Mouse (Mus musculus) lung, embryonic 15.5 days (tissue): ENCODE measurements around the gene Ptpn1. TPM values are rescaled to one million over a fixed set of nuclear protein-coding genes. Genes with fewer than 3 reads are reported as not detected.

Source experiments
- ATAC-seq: fragments of 200-750 bp; cut with Nextera tagmentation; 2 replicates; pipeline ENCODE4 v1.8.0; 2017; ENCODE audit warnings: moderate number of reproducible peaks, borderline replicate concordance; ENCODE audit not compliant: low FRiP score, low TSS enrichment; ENCODE audit errors: extremely low read depth
- H3K27ac ChIP-seq: fragments of 300-500 bp; sonication (generic); 2 replicates; pipeline ENCODE4 v1.5.1; 2015; ENCODE audit warnings: moderate library complexity, mild to moderate bottlenecking, inconsistent platforms
- H3K27me3 ChIP-seq: fragments of 300-500 bp; sonication (generic); 2 replicates; pipeline ENCODE4 v1.6.1; 2015; ENCODE audit warnings: inconsistent platforms
- H3K36me3 ChIP-seq: fragments of 300-500 bp; sonication (generic); 2 replicates; pipeline ENCODE4 v1.6.1; 2015; ENCODE audit warnings: inconsistent platforms
- H3K4me1 ChIP-seq: fragments of 300-500 bp; sonication (generic); 2 replicates; pipeline ENCODE4 v1.6.1; 2015; ENCODE audit warnings: inconsistent platforms
- H3K4me2 ChIP-seq: fragments of 300-500 bp; sonication (generic); 2 replicates; pipeline ENCODE4 v1.6.1; 2015; ENCODE audit warnings: inconsistent platforms, mild to moderate bottlenecking, moderate library complexity
- H3K4me3 ChIP-seq: fragments of 300-500 bp; sonication (generic); 2 replicates; pipeline ENCODE4 v1.5.1; 2015; ENCODE audit warnings: mild to moderate bottlenecking, inconsistent platforms
- H3K9ac ChIP-seq: fragments of 300-500 bp; sonication (generic); 2 replicates; pipeline ENCODE4 v1.6.1; 2015; ENCODE audit warnings: inconsistent platforms
- H3K9me3 ChIP-seq: fragments of 300-500 bp; sonication (generic); 2 replicates; pipeline ENCODE4 v1.6.1; 2016; ENCODE audit warnings: inconsistent platforms
- WGBS: fragments of 180-500 bp; shearing (Covaris S2); methylation state at CpG from one replicate; pipeline ENCODE4 v1.1.7; 2015; 5-methylcytosine and 5-hydroxymethylcytosine counted together
- polyA plus RNA-seq: library from polyadenylated mRNA; unstranded; fragments of >200 nt; fragmentation: Nextera tagmentation; extraction: Ambion mirVana; gene quantifications from 2 replicates; pipeline ENCODE4 v1.2.1, GENCODE M21; 2015

Gene Ptpn1
- polyA plus RNA-seq, 1 experiment from 2014 or later = 74.4 TPM

GRCm38 (mm10) chr2:168026467-168026866 is 94.6 kb downstream of the Ptpn1 start:
- WGBS = 24% methylated on average over 3 of the region's 3 CpGs
- no peaks in the 10 kb centered on the region for H3K36me3 ChIP-seq
- H3K27me3 ChIP-seq = no peaks in the 10 kb centered on the region
- H3K9me3 ChIP-seq = peaks cover 6% of the 10 kb centered on the region; the same call in 1 of the 2 replicates
- H3K9ac ChIP-seq = no peak overlapping the region
- no peak for ATAC-seq
- no peak overlapping the region for H3K4me2 ChIP-seq
- no peak overlapping the region for H3K4me3 ChIP-seq
- H3K27ac ChIP-seq = peak overlapping the region; percentile 90
- H3K4me1 ChIP-seq = peaks cover 14% of the 10 kb centered on the region; the same call in 1 of the 2 replicates

- Histone ChIP-seq H3K36me3 (no peaks in the 10 kb centered on the region), H3K9ac (no peak overlapping the region), H3K4me3 (no peak overlapping the region), H3K27ac (no peak overlapping the region), H3K9me3 (peaks cover 6% of the 10 kb centered on the region; the same call in 1 of the 2 replicates), H3K4me2 (no peak overlapping the region), H3K27me3 (no peaks in the 10 kb centered on the region), H3K4me1 (peaks cover 14% of the 10 kb centered on the region; the same call in 1 of the 2 replicates)
- WGBS = 97% methylated on average over 3 of the region's 3 CpGs
- ATAC-seq = no peak
These were observed 96.5 kb downstream of the Ptpn1 start for GRCm38 (mm10) chr2:168028376-168028775.

Other genes starting within 250 kb of the Ptpn1 start
- gene Cebpb, start 243.1 kb upstream of the Ptpn1 start, polyA plus RNA-seq = 61.4 and 68.1 TPM in 2 replicates
- gene Tmem189, start 242.2 kb upstream of the Ptpn1 start, polyA plus RNA-seq = 41.7 and 43.8 TPM in 2 replicates
- gene Ripor3, start 78.6 kb downstream of the Ptpn1 start, polyA plus RNA-seq = 2.3 TPM in 2 replicates
- gene Pard6b, start 148.9 kb downstream of the Ptpn1 start, polyA plus RNA-seq = 10.8 and 12.8 TPM in 2 replicates